Mouse (Mus musculus) Patski (cell line): ENCODE results near the gene Id3. TPM values are rescaled to one million over a fixed set of nuclear protein-coding genes. Genes with fewer than 3 reads are reported as not detected.

Experiments
- ATAC-seq: fragments of 100-300 bp; one replicate; pipeline ENCODE4 v1.8.0; 2021
- CTCF ChIA-PET: fragments of 350-600 bp; sonication (Branson Sonifier 250); formaldehyde crosslinking; loops from one replicate; lab custom pipeline; 2022; ENCODE audit warnings: inconsistent platforms; lab: Charles Lee
- POLR2A ChIA-PET: fragments of 350-600 bp; sonication (Branson Sonifier 250); formaldehyde crosslinking; loops from one replicate; lab custom pipeline; 2022; ENCODE audit warnings: antibody characterized with exemption, inconsistent platforms; lab: Charles Lee
- DNase-seq: peaks from one replicate; pipeline ENCODE4 v3.0.0-alpha.2; 2011; ENCODE audit warnings: low read depth, low spot score
- H3K27me3 ChIP-seq: fragments of 371-371 bp; one replicate; pipeline ENCODE4 v1.5.1; 2021
- CTCF ChIP-seq: fragments of 100-300 bp; IDR thresholded peaks from one replicate; pipeline ENCODE4 v1.5.1; 2021
- in situ Hi-C: fragments of 300-500 bp; cut with MboI; formaldehyde crosslinking; loops from 3 replicates; pipeline ENCODE4 v1.11.1; 2018; ENCODE audit warnings: low pct_unique_long_range_greater_than_20kb, mixed read lengths
- polyA plus RNA-seq: library from polyadenylated mRNA; unstranded; gene quantifications from one replicate; pipeline ENCODE4 v1.2.3, GENCODE M21; 2021

Gene Id3
- polyA plus RNA-seq, 1 experiment from 2014 or later, result 175 TPM

- CTCF ChIA-PET, result interaction anchor here (1.6 kb wide), 1 partner anchor 19 kb away, joined by 4 read pairs; no protein-coding TSS in a partner anchor
- TF ChIP-seq CTCF, result no peak
- ATAC-seq (no peak), DNase-seq (no peak)
- in situ Hi-C loops, result loop anchor here (5.0 kb wide), 1 partner anchor 33 kb away; the partner anchor contains the start of gene Id3
- POLR2A ChIA-PET, result interaction anchor here (1.3 to 1.7 kb wide), 2 partner anchors 12 to 35 kb away, joined by 5 to 9 read pairs; no protein-coding TSS in a partner anchor
- H3K27me3 ChIP-seq, result no peaks in the 10 kb centered on the region
These were observed 34.1 kb upstream of the Id3 start for GRCm38 (mm10) chr4:136109153-136109552.

GRCm38 (mm10) chr4:136109941-136110900 lies 33.1 kb upstream of the Id3 start:
- TF ChIP-seq CTCF, result no peak
- DNase-seq, result peak; percentile 61
- ATAC-seq, result peak; percentile 39

GRCm38 (mm10) chr4:136112344-136112743 lies 31.0 kb upstream of the Id3 start:
- ChIA-PET CTCF (interaction anchor here (1.0 to 1.7 kb wide), 3 partner anchors 9 to 43 kb away, joined by 3 to 6 read pairs (median 3); no protein-coding TSS in a partner anchor), POLR2A (interaction anchor here (0.6 to 1.6 kb wide), 2 partner anchors 21 to 33 kb away, joined by 6 to 7 read pairs; no protein-coding TSS in a partner anchor)
- in situ Hi-C loops, result no loop called here
- no peaks in the 10 kb centered on the region for H3K27me3 ChIP-seq
- DNase-seq, result no peak
- ATAC-seq, result no peak
- no peak for TF ChIP-seq CTCF

More at GRCm38 (mm10) chr4:136109941-136110900, 33.1 kb upstream of the Id3 start:
- ChIA-PET CTCF (interaction anchor here (1.6 kb wide), 1 partner anchor 20 kb away, joined by 4 read pairs; no protein-coding TSS in a partner anchor), POLR2A (interaction anchor here (1.3 to 1.7 kb wide), 2 partner anchors 11 to 34 kb away, joined by 5 to 9 read pairs; no protein-coding TSS in a partner anchor)
- in situ Hi-C loops, result loop anchor here (5.0 kb wide), 1 partner anchor 32 kb away; the partner anchor contains the start of gene Id3
- no peaks in the 10 kb centered on the region for H3K27me3 ChIP-seq

- ATAC-seq, result no peak
- H3K27me3 ChIP-seq, result no peaks in the 10 kb centered on the region
- in situ Hi-C loops, result no loop called here
- TF ChIP-seq CTCF, result no peak
- CTCF ChIA-PET, result no interaction called here
- DNase-seq, result no peak
- POLR2A ChIA-PET, result interaction anchor here (0.7 kb wide), 1 partner anchor 26 kb away, joined by 3 read pairs; no protein-coding TSS in a partner anchor
These were observed 28.6 kb upstream of the Id3 start for GRCm38 (mm10) chr4:136114747-136115146.

GRCm38 (mm10) chr4:136117022-136117421 lies 26.3 kb upstream of the Id3 start:
- ATAC-seq, result peak; percentile 87
- in situ Hi-C loops, result no loop called here
- no peak for TF ChIP-seq CTCF
- POLR2A ChIA-PET, result interaction anchor here (1.8 kb wide), 1 partner anchor 27 kb away, joined by 7 read pairs; no protein-coding TSS in a partner anchor
- CTCF ChIA-PET, result no interaction called here
- no peaks in the 10 kb centered on the region for H3K27me3 ChIP-seq
- peak; percentile 87 for DNase-seq

GRCm38 (mm10) chr4:136120041-136120440 lies 23.3 kb upstream of the Id3 start:
- no peak for ATAC-seq
- CTCF ChIA-PET, result interaction anchor here (1.4 kb wide), 1 partner anchor 11 kb away, joined by 3 read pairs; no protein-coding TSS in a partner anchor
- H3K27me3 ChIP-seq, result no peaks in the 10 kb centered on the region
- in situ Hi-C loops, result no loop called here
- DNase-seq, result no peak
- TF ChIP-seq CTCF, result no peak
- POLR2A ChIA-PET, result no interaction called here

- CTCF ChIA-PET, result no interaction called here
- no peak for TF ChIP-seq CTCF
- no peak for ATAC-seq
- H3K27me3 ChIP-seq, result no peaks in the 10 kb centered on the region
- POLR2A ChIA-PET, result interaction anchor here (1.0 kb wide), 1 partner anchor 12 kb away, joined by 9 read pairs; no protein-coding TSS in a partner anchor
- in situ Hi-C loops, result no loop called here
- DNase-seq, result no peak
These were observed 22.1 kb upstream of the Id3 start for GRCm38 (mm10) chr4:136121158-136121557.

GRCm38 (mm10) chr4:136121844-136122468 lies 21.3 kb upstream of the Id3 start:
- ATAC-seq (no peak), DNase-seq (no peak)
- TF ChIP-seq CTCF, result no peak
- ChIA-PET CTCF (no interaction called here), POLR2A (no interaction called here)
- H3K27me3 ChIP-seq, result no peaks in the 10 kb centered on the region
- in situ Hi-C loops, result no loop called here

- H3K27me3 ChIP-seq, result no peaks in the 10 kb centered on the region
- DNase-seq, result no peak
- TF ChIP-seq CTCF, result no peak
- in situ Hi-C loops, result no loop called here
- CTCF ChIA-PET, result interaction anchor here (0.8 to 1.5 kb wide), 3 partner anchors 9 to 16 kb away, joined by 4 to 6 read pairs (median 5); no protein-coding TSS in a partner anchor
- ATAC-seq, result no peak
- POLR2A ChIA-PET, result interaction anchor here (0.5 to 1.2 kb wide), 2 partner anchors 11 to 49 kb away, joined by 3 to 4 read pairs; partner anchors contain the start of gene E2f2
These were observed 20.0 kb upstream of the Id3 start for GRCm38 (mm10) chr4:136123111-136123791.
